Mouse (Mus musculus) erythroblast, embryonic 14.5 days (primary cell): ENCODE data around the gene Arg2.

Experiments used
- GATA1 ChIP-seq: IDR thresholded peaks from 2 replicates; pipeline ENCODE4 v1.6.1; 2012; ENCODE audit warnings: low read length, inconsistent platforms, mixed read lengths
- TAL1 ChIP-seq: IDR thresholded peaks from 3 replicates; pipeline ENCODE4 v1.6.1; 2012; ENCODE audit warnings: low read length, inconsistent platforms, mixed read lengths

GRCm38 (mm10) chr12:79103773-79104172 is 26.8 kb upstream of the Arg2 start:
- TF ChIP-seq GATA1 (no peak), TAL1 (no peak)
